Mouse (Mus musculus) neural tube, embryonic 11.5 days (tissue): ENCODE measurements at regions not wholly inside any gene's neighbourhood (a gene's known extent, or its start where the extent isn't known, plus 50 kb on each side); places are given as distances from the start of the nearest gene placed in this dataset.

Source experiments
- ATAC-seq: fragments of 200-750 bp; cut with Nextera tagmentation; 2 replicates; pipeline ENCODE4 v1.8.0; 2017; ENCODE audit warnings: moderate number of reproducible peaks, mild to moderate bottlenecking, moderate TSS enrichment, moderate library complexity; ENCODE audit not compliant: insufficient read depth, low FRiP score, low TSS enrichment
- DNase-seq: peaks from one replicate; pipeline ENCODE4 v3.0.0-alpha.2; 2015; ENCODE audit warnings: low spot score
- H3K27ac ChIP-seq: fragments of 300-500 bp; sonication (generic); 2 replicates; pipeline ENCODE4 v1.5.1; 2014; ENCODE audit warnings: low read depth, mild to moderate bottlenecking, low read length
- H3K27me3 ChIP-seq: fragments of 300-500 bp; sonication (generic); 2 replicates; pipeline ENCODE4 v1.6.1; 2014; ENCODE audit warnings: mild to moderate bottlenecking, low read length, mixed read lengths; ENCODE audit not compliant: control insufficient read depth, insufficient read depth
- H3K36me3 ChIP-seq: fragments of 300-500 bp; sonication (generic); 2 replicates; pipeline ENCODE4 v1.6.1; 2014; ENCODE audit warnings: mild to moderate bottlenecking, low read length, moderate library complexity, mixed read lengths; ENCODE audit not compliant: control insufficient read depth, insufficient read depth
- H3K4me1 ChIP-seq: fragments of 300-500 bp; sonication (generic); 2 replicates; pipeline ENCODE4 v1.6.1; 2014; ENCODE audit warnings: low read length, mixed read lengths; ENCODE audit not compliant: control insufficient read depth, insufficient read depth
- H3K4me2 ChIP-seq: fragments of 300-500 bp; sonication (generic); 2 replicates; pipeline ENCODE4 v1.6.1; 2014; ENCODE audit warnings: low read depth, mild to moderate bottlenecking, moderate library complexity
- H3K4me3 ChIP-seq: fragments of 300-500 bp; sonication (generic); 2 replicates; pipeline ENCODE4 v1.5.1; 2014; ENCODE audit warnings: low read depth, low read length
- H3K9ac ChIP-seq: fragments of 300-500 bp; sonication (generic); 2 replicates; pipeline ENCODE4 v1.6.1; 2014; ENCODE audit warnings: mild to moderate bottlenecking, low read length
- H3K9me3 ChIP-seq: fragments of 300-500 bp; sonication (generic); 2 replicates; pipeline ENCODE4 v1.6.1; 2016; ENCODE audit warnings: low read length; ENCODE audit not compliant: control insufficient read depth
- WGBS: fragments of 180-500 bp; shearing (Covaris S2); extraction: QIAGEN DNeasy Blood & Tissue Kit; methylation state at CpG from one replicate; pipeline ENCODE4 v1.1.7; 2014; 5-methylcytosine and 5-hydroxymethylcytosine counted together

- Histone ChIP-seq H3K9me3 (no peaks in the 10 kb centered on the region), H3K27ac (no peak overlapping the region), H3K9ac (no peak overlapping the region), H3K4me2 (no peak overlapping the region), H3K27me3 (no peaks in the 10 kb centered on the region), H3K36me3 (no peaks in the 10 kb centered on the region), H3K4me3 (no peak overlapping the region), H3K4me1 (no peaks in the 10 kb centered on the region)
- ATAC-seq (no peak), DNase-seq (no peak)
- WGBS, result 90% methylated on average over 5 of the region's 5 CpGs
Observed at GRCm38 (mm10) chr1:108282099-108282498, 692.3 kb downstream of the Serpinb8 start.

GRCm38 (mm10) chr1:108286571-108286970 lies 696.8 kb downstream of the Serpinb8 start:
- ATAC-seq (no peak), DNase-seq (no peak)

More at GRCm38 (mm10) chr1:108286571-108286970, 696.8 kb downstream of the Serpinb8 start:
- no peak overlapping the region for H3K4me2 ChIP-seq
- H3K4me1 ChIP-seq, result no peaks in the 10 kb centered on the region
- no peak overlapping the region for H3K4me3 ChIP-seq
- H3K36me3 ChIP-seq, result no peaks in the 10 kb centered on the region
- H3K9me3 ChIP-seq, result no peaks in the 10 kb centered on the region
- H3K27me3 ChIP-seq, result no peaks in the 10 kb centered on the region
- H3K9ac ChIP-seq, result no peak overlapping the region
- no peak overlapping the region for H3K27ac ChIP-seq
- 59% methylated on average over 1 of the region's 1 CpGs for WGBS
